Mouse (Mus musculus) liver, embryonic 13.5 days (tissue): Measurements from ENCODE around the gene Rassf1. TPM values are rescaled to one million over a fixed set of nuclear protein-coding genes. Genes with fewer than 3 reads are reported as not detected.
A peak's percentile ranks its signal among the peaks of the same experiment; 100 is the strongest.

Experiments used
- ATAC-seq: fragments of 200-750 bp; cut with Nextera tagmentation; 2 replicates; pipeline ENCODE4 v1.8.0; 2017; ENCODE audit warnings: low read depth, mild to moderate bottlenecking, moderate number of reproducible peaks, moderate library complexity
- DNase-seq: peaks from one replicate; pipeline ENCODE4 v3.0.0; 2022
- H3K27ac ChIP-seq: fragments of 300-500 bp; sonication (generic); 2 replicates; pipeline ENCODE4 v1.5.1; 2015; ENCODE audit warnings: moderate library complexity, mild to moderate bottlenecking, inconsistent platforms
- H3K27me3 ChIP-seq: fragments of 300-500 bp; sonication (generic); 2 replicates; pipeline ENCODE4 v1.6.1; 2015; ENCODE audit warnings: mild to moderate bottlenecking, inconsistent platforms
- H3K36me3 ChIP-seq: fragments of 300-500 bp; sonication (generic); 2 replicates; pipeline ENCODE4 v1.6.1; 2015; ENCODE audit warnings: mild to moderate bottlenecking, inconsistent platforms
- H3K4me1 ChIP-seq: fragments of 300-500 bp; sonication (generic); replicated peaks from 2 replicates; pipeline ENCODE4 v1.6.1; 2015; ENCODE audit warnings: inconsistent platforms
- H3K4me2 ChIP-seq: fragments of 300-500 bp; sonication (generic); 2 replicates; pipeline ENCODE4 v1.6.1; 2015; ENCODE audit warnings: inconsistent platforms, mild to moderate bottlenecking, moderate library complexity
- H3K4me3 ChIP-seq: fragments of 300-500 bp; sonication (generic); replicated peaks from 2 replicates; pipeline ENCODE4 v1.5.1; 2015; ENCODE audit warnings: mild to moderate bottlenecking, inconsistent platforms
- H3K9ac ChIP-seq: fragments of 300-500 bp; sonication (generic); 2 replicates; pipeline ENCODE4 v1.6.1; 2015; ENCODE audit warnings: mild to moderate bottlenecking, inconsistent platforms
- H3K9me3 ChIP-seq: fragments of 300-500 bp; sonication (generic); replicated peaks from 2 replicates; pipeline ENCODE4 v1.6.1; 2016; ENCODE audit warnings: inconsistent platforms
- WGBS: fragments of 180-500 bp; shearing (Covaris S2); methylation state at CpG from one replicate; pipeline ENCODE4 v1.1.7; 2015; ENCODE audit not compliant: insufficient replicate concordance; 5-methylcytosine and 5-hydroxymethylcytosine counted together
- polyA plus RNA-seq: library from polyadenylated mRNA; unstranded; fragments of >200 nt; fragmentation: Nextera tagmentation; extraction: Ambion mirVana; gene quantifications from 2 replicates; pipeline ENCODE4 v1.2.1, GENCODE M21; 2015

Rassf1 gene
- polyA plus RNA-seq, 1 experiment from 2014 or later: 17.5 TPM

DNA sequence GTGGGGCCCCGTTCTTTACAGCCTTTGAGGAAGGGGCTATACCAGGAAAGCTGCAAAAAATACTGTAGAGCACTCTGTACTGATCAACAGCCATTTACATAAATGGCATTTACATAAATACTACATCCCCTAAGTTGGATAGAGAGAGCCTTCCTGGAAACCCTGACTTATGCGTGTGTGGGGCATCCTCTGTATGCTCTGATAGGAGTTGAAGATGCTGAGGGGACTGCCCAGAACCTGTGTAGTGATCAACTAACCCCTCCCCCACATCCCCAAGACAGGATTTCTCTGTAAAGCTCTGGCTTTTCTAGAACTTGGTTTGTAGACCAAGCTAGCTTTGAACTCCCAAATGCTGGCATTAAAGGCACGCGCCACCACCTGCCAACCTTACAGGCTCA is 58.1 kb downstream of the Rassf1 start:
- Histone ChIP-seq H3K4me1 (peaks cover 70% of the 10 kb centered on the region), H3K4me2 (no peak overlapping the region), H3K9ac (no peak overlapping the region)

DNA sequence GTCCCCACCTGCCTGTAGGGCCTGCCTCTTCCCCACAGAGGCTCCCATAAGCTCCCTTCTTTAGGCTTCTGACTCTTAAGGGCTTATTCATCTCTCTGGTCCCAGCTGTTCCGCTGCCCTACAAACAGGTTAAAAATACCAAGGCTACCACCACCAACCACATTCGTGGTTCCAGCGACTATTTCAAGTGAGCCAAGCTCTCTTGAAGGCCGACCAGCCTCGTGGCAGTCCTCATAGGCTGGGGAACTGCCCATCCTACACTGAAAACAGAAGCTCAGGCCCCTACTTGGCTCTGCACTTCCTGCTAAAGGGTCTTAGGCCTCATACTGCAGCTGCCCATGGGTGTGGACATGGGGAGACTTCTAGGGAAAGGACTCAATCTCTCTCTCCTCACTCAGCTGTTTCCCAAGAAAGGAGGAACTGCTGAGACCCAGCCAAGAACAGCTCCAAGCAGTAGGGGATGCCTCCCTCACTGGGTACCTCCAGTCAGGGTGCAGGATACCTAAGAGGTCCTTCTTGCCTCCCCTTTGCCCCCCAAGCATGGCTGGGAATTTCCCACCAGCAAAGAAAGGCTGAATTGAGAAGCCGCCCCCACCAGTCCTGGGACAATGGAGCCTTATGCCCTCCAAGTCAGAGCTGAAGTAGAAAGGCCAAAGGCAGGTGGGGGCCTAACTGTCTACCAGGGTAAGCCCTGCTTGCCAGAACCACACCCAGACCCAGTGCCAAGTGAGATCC is 60.3 kb downstream of the Rassf1 start:
- WGBS: 39% methylated on average over 6 of the region's 6 CpGs
- DNase-seq (no peak), ATAC-seq (no peak)
- H3K27me3 ChIP-seq: 0 out of 2 replicates have a peak, but pooled peaks cover 4% of the 10 kb centered on the region
- peak overlapping the region; percentile 75 for H3K27ac ChIP-seq
- peak overlapping the region; percentile 80 for H3K9ac ChIP-seq
- peak overlapping the region; percentile 61; the same call in 1 of the 2 replicates for H3K4me3 ChIP-seq
- H3K4me1 ChIP-seq: peaks cover 59% of the 10 kb centered on the region
- H3K9me3 ChIP-seq: no peaks in the 10 kb centered on the region
- H3K36me3 ChIP-seq: peaks cover 29% of the 10 kb centered on the region
- peak overlapping the region; percentile 87 for H3K4me2 ChIP-seq

More for the DNA sequence above, 58.1 kb downstream of the Rassf1 start:
- Histone ChIP-seq H3K36me3 (peaks cover 7% of the 10 kb centered on the region), H3K9me3 (no peaks in the 10 kb centered on the region), H3K4me3 (no peak overlapping the region), H3K27me3 (0 out of 2 replicates have a peak, but pooled peaks cover 16% of the 10 kb centered on the region), H3K27ac (no peak overlapping the region)
- ATAC-seq: no peak
- DNase-seq: no peak
- 69% methylated on average over 4 of the region's 4 CpGs for WGBS

Other genes starting within 250 kb of the Rassf1 start
- 3.6 and 3.8 TPM in 2 replicates for gene Hemk1, start 213.2 kb upstream of the Rassf1 start, polyA plus RNA-seq
- 0.03 and 0.09 TPM in 2 replicates for gene 6430571L13Rik, start 211.0 kb upstream of the Rassf1 start, polyA plus RNA-seq
- gene Cacna2d2, start 151.9 kb upstream of the Rassf1 start, polyA plus RNA-seq: 0.05 TPM in 1 of 2 replicates, not detected in the other
- 16.5 and 18.3 TPM in 2 replicates for gene Tmem115, start 17.6 kb upstream of the Rassf1 start, polyA plus RNA-seq
- 17.4 and 17.7 TPM in 2 replicates for gene Cyb561d2, start 9.4 kb upstream of the Rassf1 start, polyA plus RNA-seq
- 14.3 and 16.0 TPM in 2 replicates for gene Nprl2, start 9.3 kb upstream of the Rassf1 start, polyA plus RNA-seq
- 0.21 TPM in 1 of 2 replicates, not detected in the other for gene Zmynd10, start 4.3 kb upstream of the Rassf1 start, polyA plus RNA-seq
- gene Tusc2, start 11.7 kb downstream of the Rassf1 start, polyA plus RNA-seq: 40.1 and 44.6 TPM in 2 replicates
- gene Hyal2, start 16.4 kb downstream of the Rassf1 start, polyA plus RNA-seq: 43.8 and 44.7 TPM in 2 replicates
- 2.6 TPM in 2 replicates for gene Hyal1, start 25.4 kb downstream of the Rassf1 start, polyA plus RNA-seq
- 10.5 and 12.2 TPM in 2 replicates for gene Naa80, start 27.3 kb downstream of the Rassf1 start, polyA plus RNA-seq
- 0.82 and 1.2 TPM in 2 replicates for gene Hyal3, start 29.3 kb downstream of the Rassf1 start, polyA plus RNA-seq
- gene Ifrd2, start 36.1 kb downstream of the Rassf1 start, polyA plus RNA-seq: 167 and 175 TPM in 2 replicates
- 0.22 and 0.34 TPM in 2 replicates for gene Sema3b, start 57.7 kb downstream of the Rassf1 start, polyA plus RNA-seq
- gene Gnai2, start 83.8 kb downstream of the Rassf1 start, polyA plus RNA-seq: 144 and 163 TPM in 2 replicates
- gene Slc38a3, start 118.0 kb downstream of the Rassf1 start, polyA plus RNA-seq: 5.4 and 5.9 TPM in 2 replicates
- 1.1 and 1.5 TPM in 2 replicates for gene Gnat1, start 128.2 kb downstream of the Rassf1 start, polyA plus RNA-seq
- gene Sema3f, start 158.9 kb downstream of the Rassf1 start, polyA plus RNA-seq: 0.93 and 1.0 TPM in 2 replicates
- 64.7 and 75.5 TPM in 2 replicates for gene Rbm5, start 219.4 kb downstream of the Rassf1 start, polyA plus RNA-seq